Mouse (Mus musculus): ENCODE data around the gene Pus7l.

GRCm38 (mm10) chr15:94564909-94565308, 21.6 kb upstream of the Pus7l start:
- TF ChIP-seq POLR2A (IDR thresholded peaks at IDR 0.05; ENCODE audit: low read depth, low read length), result no peak
- TF ChIP-seq CTCF (conservative IDR thresholded peaks at IDR 0.05; ENCODE audit: insufficient read depth, insufficient read length, low read depth, low read length), result no peak

Data from kidney, adult 2 months (tissue).